Mouse (Mus musculus) C2C12 (cell line): ENCODE measurements around the gene Kcnj4. TPM values are rescaled to one million over a fixed set of nuclear protein-coding genes. Genes with fewer than 3 reads are reported as not detected.

Experiments used
- H3K27me3 ChIP-seq: one replicate; pipeline ENCODE4 v1.6.1; 2011; ENCODE audit not compliant: control insufficient read depth, insufficient read depth, insufficient read length
- H3K36me3 ChIP-seq: one replicate; pipeline ENCODE4 v1.6.1; 2011; ENCODE audit not compliant: control insufficient read depth, insufficient read depth
- H3K4me3 ChIP-seq: one replicate; pipeline ENCODE4 v1.5.1; 2011; ENCODE audit warnings: mild to moderate bottlenecking, control low read depth; ENCODE audit not compliant: poor library complexity, insufficient read depth, severe bottlenecking
- H3K79me2 ChIP-seq: one replicate; pipeline ENCODE4 v1.6.1; 2011; ENCODE audit not compliant: control insufficient read depth, insufficient read depth
- H3K79me3 ChIP-seq: one replicate; pipeline ENCODE4 v1.6.1; 2011; ENCODE audit warnings: low read depth, control low read depth
- H3ac ChIP-seq: one replicate; pipeline ENCODE3; 2011; ENCODE audit warnings: low read depth; ENCODE audit not compliant: control insufficient read depth, insufficient read length
- CEBPB ChIP-seq: IDR thresholded peaks from one replicate; pipeline ENCODE4 v1.6.1; 2011; ENCODE audit warnings: low read depth, mild to moderate bottlenecking, control low read depth, moderate library complexity
- CTCF ChIP-seq: IDR thresholded peaks from one replicate; pipeline ENCODE4 v1.5.1; 2011; ENCODE audit not compliant: control insufficient read depth, insufficient read depth, insufficient read length
- FOSL1 ChIP-seq: IDR thresholded peaks from one replicate; pipeline ENCODE4 v1.8.0; 2011; ENCODE audit warnings: mild to moderate bottlenecking, low read length; ENCODE audit not compliant: poor library complexity, insufficient read depth, severe bottlenecking
- MAX ChIP-seq: IDR thresholded peaks from one replicate; pipeline ENCODE4 v1.6.1; 2011; ENCODE audit warnings: mild to moderate bottlenecking, control low read depth
- MYOD1 ChIP-seq: IDR thresholded peaks from one replicate; pipeline ENCODE4 v1.6.1; 2011; ENCODE audit warnings: low read depth; ENCODE audit not compliant: control insufficient read depth, insufficient read length
- MYOG ChIP-seq: IDR thresholded peaks from one replicate; pipeline ENCODE4 v1.6.1; 2011; ENCODE audit not compliant: control insufficient read depth, insufficient read length; ENCODE audit errors: extremely low read depth
- USF1 ChIP-seq: IDR thresholded peaks from one replicate; pipeline ENCODE4 v1.6.1; 2011; ENCODE audit warnings: low read depth, mild to moderate bottlenecking, control low read depth, moderate library complexity
- polyA plus RNA-seq: library from polyadenylated mRNA; unstranded; fragments of >200 nt; fragmentation: generic; extraction: Trizol; gene quantifications from one replicate; pipeline ENCODE4 v1.2.1, GENCODE M21; 2012; ENCODE audit warnings: missing spikeins

Gene Kcnj4
- polyA plus RNA-seq, 1 experiment: 0.14 TPM

- Histone ChIP-seq H3K27me3 (peaks cover 60% of the 10 kb centered on the region), H3K79me3 (no peaks in the 10 kb centered on the region), H3K36me3 (no peaks in the 10 kb centered on the region), H3ac (no peak overlapping the region), H3K4me3 (no peak overlapping the region), H3K79me2 (no peaks in the 10 kb centered on the region)
- TF ChIP-seq CEBPB (no peak), FOSL1 (no peak), MYOD1 (no peak), MYOG (no peak), CTCF (no peak), USF1 (no peak), MAX (no peak)
Measured at GRCm38 (mm10) chr15:79509998-79510397, 5.0 kb upstream of the Kcnj4 start.

- no peak for TF ChIP-seq CTCF
- no peak for TF ChIP-seq MYOD1
- TF ChIP-seq CEBPB: no peak
- TF ChIP-seq MAX: no peak
- no peak for TF ChIP-seq MYOG
- no peak for TF ChIP-seq FOSL1
- TF ChIP-seq USF1: no peak
- Histone ChIP-seq H3K79me3 (no peaks in the 10 kb centered on the region), H3K27me3 (peaks cover 88% of the 10 kb centered on the region)
Measured at GRCm38 (mm10) chr15:79507055-79507828, 2.2 kb upstream of the Kcnj4 start.

GRCm38 (mm10) chr15:79506460-79506859 is 1.4 kb upstream of the Kcnj4 start:
- no peaks in the 10 kb centered on the region for H3K36me3 ChIP-seq
- H3K79me3 ChIP-seq: no peaks in the 10 kb centered on the region
- H3ac ChIP-seq: no peak overlapping the region
- no peak overlapping the region for H3K4me3 ChIP-seq
- H3K79me2 ChIP-seq: no peaks in the 10 kb centered on the region
- TF ChIP-seq CEBPB (no peak), CTCF (no peak), MAX (no peak), MYOG (no peak), FOSL1 (no peak), USF1 (no peak), MYOD1 (no peak)
- H3K27me3 ChIP-seq: peaks cover 95% of the 10 kb centered on the region

More at GRCm38 (mm10) chr15:79507055-79507828, 2.2 kb upstream of the Kcnj4 start:
- no peak overlapping the region for H3ac ChIP-seq
- no peak overlapping the region for H3K4me3 ChIP-seq
- H3K36me3 ChIP-seq: no peaks in the 10 kb centered on the region
- H3K79me2 ChIP-seq: no peaks in the 10 kb centered on the region

GRCm38 (mm10) chr15:79505616-79506283 is 709 bp upstream of the Kcnj4 start:
- Histone ChIP-seq H3K27me3 (peaks cover 95% of the 10 kb centered on the region), H3K79me2 (no peaks in the 10 kb centered on the region), H3K79me3 (no peaks in the 10 kb centered on the region), H3ac (peak overlapping the region; percentile 8), H3K36me3 (no peaks in the 10 kb centered on the region), H3K4me3 (no peak overlapping the region)
- TF ChIP-seq FOSL1 (no peak), MAX (no peak), USF1 (peak; percentile 27)

DNA sequence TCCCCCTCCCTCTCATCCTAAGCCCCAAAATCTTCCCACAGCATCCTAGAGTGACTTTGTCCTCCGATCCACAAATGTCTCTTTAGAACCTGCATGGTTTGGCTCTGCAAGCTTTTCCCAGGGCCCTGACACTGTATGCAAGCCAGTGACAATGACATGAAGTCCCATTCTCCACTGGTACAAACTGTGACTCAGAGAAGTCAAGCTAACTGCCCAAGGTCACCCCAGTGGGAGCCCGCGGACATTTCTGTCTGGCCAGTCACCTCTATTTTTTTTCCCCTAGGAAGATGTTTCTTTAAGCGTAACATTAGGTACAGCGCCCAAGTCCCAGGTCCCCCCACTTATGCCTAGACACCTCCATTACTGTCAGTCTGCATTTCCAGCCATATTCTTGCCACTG is 1.6 kb downstream of the Kcnj4 start:
- TF ChIP-seq MAX (no peak), MYOD1 (no peak), CTCF (no peak), CEBPB (no peak), MYOG (no peak), USF1 (no peak), FOSL1 (no peak)
- Histone ChIP-seq H3K4me3 (no peak overlapping the region), H3K36me3 (no peaks in the 10 kb centered on the region), H3K79me2 (no peaks in the 10 kb centered on the region), H3ac (no peak overlapping the region), H3K79me3 (no peaks in the 10 kb centered on the region), H3K27me3 (peaks cover 99% of the 10 kb centered on the region)
